Mouse (Mus musculus): ENCODE results near the gene Glod4. TPM values are rescaled to one million over a fixed set of nuclear protein-coding genes. Genes with fewer than 3 reads are reported as not detected.
A peak's percentile ranks its signal among the peaks of the same experiment; 100 is the strongest.
"Not testable (repeated sequence)": the region's sequence is repeated elsewhere in the genome, so short reads cannot be mapped to it uniquely, and the experiment has no call there.

Glod4 gene
- polyA plus RNA-seq, 1 experiment, result 11.9 TPM

DNA sequence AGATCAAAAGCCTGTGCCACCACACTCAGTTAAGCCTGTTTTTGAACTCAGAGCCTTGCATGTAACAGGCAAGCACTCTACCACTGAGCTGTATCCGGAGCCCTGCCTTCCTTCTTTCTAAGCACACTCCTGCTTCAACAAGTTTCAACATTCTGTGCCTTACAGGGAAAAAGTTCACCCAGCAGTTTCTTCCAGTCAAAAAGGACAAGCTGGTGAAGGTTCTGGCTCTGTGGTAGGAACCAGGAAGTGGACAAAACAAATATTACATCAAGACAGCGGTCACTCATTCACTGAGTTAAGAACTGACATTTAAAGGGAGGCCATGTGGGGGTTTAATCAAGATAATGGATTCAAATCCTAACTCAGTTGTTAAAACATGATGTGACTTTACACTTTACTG is 28.5 kb downstream of the Glod4 start:
- TF ChIP-seq POLR2A (IDR thresholded peaks at IDR 0.05; ENCODE audit: borderline replicate concordance, extremely low read depth, low read depth, low read length) (no peak), CTCF (IDR thresholded peaks at IDR 0.05; ENCODE audit: insufficient read depth, low read length) (no peak)
- no peaks in the 10 kb centered on the region; the same call in 1 of the 2 replicates for H3K4me1 ChIP-seq (ENCODE audit: control insufficient read depth, insufficient read depth, low read length)
- 53% methylated on average over 2 of the region's 2 CpGs for WGBS
- H3K4me3 ChIP-seq (replicated peaks; ENCODE audit: extremely low read depth, low read depth, low read length), result no peak overlapping the region
- no peak for DNase-seq

DNA sequence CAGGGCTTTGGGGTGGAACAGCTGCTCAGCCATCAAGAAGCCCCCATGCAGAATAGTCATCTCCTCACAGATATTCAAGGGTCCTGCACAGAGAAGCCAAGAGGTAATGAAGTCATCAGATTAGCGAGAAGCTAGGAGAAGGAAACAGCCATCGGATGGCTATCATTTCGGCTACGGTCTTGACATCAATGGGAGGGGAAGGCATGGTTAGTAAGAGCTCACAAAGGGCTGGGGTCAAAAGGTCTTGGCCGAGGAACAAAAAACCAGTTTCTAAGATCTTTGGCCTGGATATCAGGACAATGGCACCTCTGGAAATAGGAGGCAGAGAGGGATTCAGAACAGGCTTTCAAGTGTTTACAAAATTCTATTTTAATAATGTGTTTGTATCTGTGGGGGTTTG is 29.7 kb downstream of the Glod4 start:
- H3K4me3 ChIP-seq (replicated peaks; ENCODE audit: extremely low read depth, low read depth, low read length), result no peak overlapping the region
- no peaks in the 10 kb centered on the region; the same call in 1 of the 2 replicates for H3K4me1 ChIP-seq (ENCODE audit: control insufficient read depth, insufficient read depth, low read length)
- no peak for TF ChIP-seq POLR2A (IDR thresholded peaks at IDR 0.05; ENCODE audit: borderline replicate concordance, extremely low read depth, low read depth, low read length)
- no peak for TF ChIP-seq CTCF (IDR thresholded peaks at IDR 0.05; ENCODE audit: insufficient read depth, low read length)
- no peak for DNase-seq
- 80% methylated on average over 5 of the region's 5 CpGs for WGBS

DNA sequence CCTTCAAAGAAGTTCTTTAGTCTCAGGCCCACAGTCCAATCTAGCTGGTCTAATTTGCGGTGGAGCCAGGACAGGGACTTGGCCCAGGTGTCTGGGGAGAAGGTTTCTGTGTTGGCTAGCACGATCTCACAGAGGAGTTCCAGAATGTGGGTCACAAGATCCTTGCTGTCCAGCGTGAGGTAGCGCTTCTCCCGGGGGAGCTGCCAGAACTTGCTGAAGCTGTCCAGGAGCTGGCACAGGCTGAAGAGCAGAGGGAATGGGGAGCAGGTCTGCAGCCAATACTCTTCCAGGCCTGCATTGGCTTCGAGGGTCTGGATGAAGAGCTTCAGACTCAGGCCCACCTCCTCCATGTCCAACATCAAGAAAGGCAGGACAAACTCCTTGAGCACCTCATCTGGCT is 31.9 kb downstream of the Glod4 start:
- not testable (repeated sequence) for H3K4me1 ChIP-seq (ENCODE audit: control insufficient read depth, insufficient read depth, low read length); DNase-seq; H3K4me3 ChIP-seq (replicated peaks; ENCODE audit: extremely low read depth, low read depth, low read length)
- 85% methylated on average over 6 of the region's 6 CpGs for WGBS

DNA sequence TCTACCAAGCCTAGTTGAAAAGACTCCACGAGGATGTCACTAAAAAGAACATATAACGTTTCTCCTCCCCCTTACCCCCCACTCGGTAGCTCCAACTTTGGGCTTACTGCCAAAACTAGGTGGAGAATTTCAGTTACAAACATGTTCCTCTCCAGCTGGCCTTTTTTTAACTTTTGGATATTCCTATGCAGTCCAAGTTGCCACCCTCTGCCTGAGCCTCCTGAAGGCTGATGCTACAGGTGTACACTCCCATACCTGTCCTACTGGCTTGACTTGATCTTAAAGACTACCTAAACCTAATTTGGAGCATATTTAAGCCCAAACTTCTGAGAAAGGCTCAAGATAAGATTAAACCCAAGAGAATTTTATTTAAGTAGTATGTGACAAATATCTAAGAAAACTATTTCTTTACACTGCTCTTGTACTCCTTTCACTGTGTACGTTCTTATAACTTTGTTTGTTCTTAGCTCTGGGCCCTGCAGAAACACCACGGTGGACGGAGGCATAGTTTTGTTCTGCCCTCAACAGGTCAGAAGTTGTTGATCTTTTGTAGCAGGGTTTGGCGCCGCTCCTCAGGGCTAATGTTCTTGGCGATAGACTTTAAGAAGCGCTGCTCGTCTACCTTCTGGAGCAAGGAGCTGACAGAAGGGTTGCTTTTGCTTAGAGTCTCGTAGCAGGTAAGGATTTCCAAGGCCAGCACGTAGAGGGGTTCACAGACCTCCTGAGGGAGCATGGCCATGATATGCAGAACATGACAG is 33.1 kb downstream of the Glod4 start:
- Histone ChIP-seq H3K4me3 (replicated peaks; ENCODE audit: extremely low read depth, low read depth, low read length) (no peak overlapping the region), H3K4me1 (ENCODE audit: control insufficient read depth, insufficient read depth, low read length) (no peaks in the 10 kb centered on the region)
- 59% methylated on average over 13 of the region's 13 CpGs for WGBS
- DNase-seq, result no peak
- TF ChIP-seq CTCF (IDR thresholded peaks at IDR 0.05; ENCODE audit: insufficient read depth, low read length) (no peak), POLR2A (IDR thresholded peaks at IDR 0.05; ENCODE audit: borderline replicate concordance, extremely low read depth, low read depth, low read length) (no peak)

DNA sequence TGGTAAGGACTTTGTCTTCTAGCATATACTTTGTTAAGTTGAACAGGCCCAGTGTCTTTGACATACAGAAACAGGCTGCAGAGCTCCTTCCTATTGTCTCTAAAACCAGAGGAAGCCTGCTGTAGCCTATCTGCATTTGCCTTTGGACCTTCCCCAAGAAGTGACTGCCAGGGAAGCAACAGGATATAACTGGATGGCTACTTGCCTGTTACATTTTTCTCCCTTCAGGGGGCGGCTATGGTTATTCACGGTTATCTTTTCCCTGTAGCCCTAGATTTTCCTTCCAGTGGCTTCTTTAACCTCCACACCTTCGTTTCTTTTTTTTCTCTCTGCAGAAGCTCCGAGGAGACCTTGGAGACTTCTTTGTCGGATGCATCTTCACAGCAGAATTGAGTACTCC is 36.7 kb downstream of the Glod4 start:
- TF ChIP-seq CTCF (IDR thresholded peaks at IDR 0.05; ENCODE audit: insufficient read depth, low read length) (no peak), POLR2A (IDR thresholded peaks at IDR 0.05; ENCODE audit: borderline replicate concordance, extremely low read depth, low read depth, low read length) (no peak)
- Histone ChIP-seq H3K4me1 (ENCODE audit: control insufficient read depth, insufficient read depth, low read length) (no peaks in the 10 kb centered on the region; the same call in 1 of the 2 replicates), H3K4me3 (replicated peaks; ENCODE audit: extremely low read depth, low read depth, low read length) (no peak overlapping the region)
- WGBS, result 66% methylated on average over 5 of the region's 5 CpGs
- DNase-seq, result no peak

DNA sequence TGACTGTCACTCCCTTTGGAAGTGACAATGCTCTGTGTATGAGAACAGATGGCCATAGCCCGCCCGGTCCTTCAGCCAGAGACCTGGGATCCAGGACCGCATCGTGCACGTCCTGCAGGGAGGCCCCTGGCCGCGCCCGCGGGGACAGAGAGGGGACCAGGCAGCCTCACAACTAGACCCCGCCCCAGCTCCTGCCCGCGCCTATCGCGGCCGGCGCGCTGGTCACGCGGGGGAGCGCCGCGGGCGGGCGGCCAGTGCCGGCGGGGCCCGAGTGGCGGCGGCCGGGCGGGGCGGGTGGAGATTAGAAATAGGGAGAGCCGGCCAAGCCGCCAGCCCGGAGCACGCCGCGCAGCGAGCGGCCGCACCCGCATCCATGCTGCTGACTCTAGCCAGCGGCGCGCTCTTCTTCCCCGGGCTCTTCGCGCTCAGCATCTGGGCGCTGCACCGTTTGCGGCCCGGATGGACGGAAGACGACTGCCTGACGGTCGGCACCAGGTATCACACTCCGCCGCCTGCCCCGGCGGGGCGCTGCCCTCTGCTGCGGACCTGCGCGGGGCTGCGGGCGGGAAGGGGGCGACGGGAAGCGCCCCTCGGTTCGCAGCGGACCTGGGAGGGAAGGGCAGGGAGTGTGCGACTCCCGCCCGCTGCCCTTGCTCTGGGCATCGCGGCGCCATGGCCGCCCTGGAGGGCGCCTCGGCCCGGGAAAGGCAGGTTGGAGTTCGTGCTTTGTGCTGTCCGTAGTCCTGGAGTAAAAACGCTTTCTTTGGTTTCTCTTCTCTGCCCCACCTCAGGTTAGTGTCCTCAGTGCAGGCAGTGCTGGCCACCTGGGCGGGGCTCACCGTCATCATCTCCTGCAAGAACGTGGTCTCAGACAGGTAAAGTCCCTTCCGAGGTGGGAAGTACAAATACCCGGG is 41.5 kb downstream of the Glod4 start:
- WGBS, result 1% methylated on average over 90 of the region's 90 CpGs
- H3K4me3 ChIP-seq (replicated peaks; ENCODE audit: extremely low read depth, low read depth, low read length), result peak overlapping the region; percentile 86
- TF ChIP-seq CTCF (IDR thresholded peaks at IDR 0.05; ENCODE audit: insufficient read depth, low read length) (no peak), POLR2A (IDR thresholded peaks at IDR 0.05; ENCODE audit: borderline replicate concordance, extremely low read depth, low read depth, low read length) (peak; percentile 78; the same call in 1 of the 2 replicates)
- peak; percentile 83 for DNase-seq
- H3K4me1 ChIP-seq (ENCODE audit: control insufficient read depth, insufficient read depth, low read length), result peaks cover 2% of the 10 kb centered on the region; the same call in 1 of the 2 replicates

DNA sequence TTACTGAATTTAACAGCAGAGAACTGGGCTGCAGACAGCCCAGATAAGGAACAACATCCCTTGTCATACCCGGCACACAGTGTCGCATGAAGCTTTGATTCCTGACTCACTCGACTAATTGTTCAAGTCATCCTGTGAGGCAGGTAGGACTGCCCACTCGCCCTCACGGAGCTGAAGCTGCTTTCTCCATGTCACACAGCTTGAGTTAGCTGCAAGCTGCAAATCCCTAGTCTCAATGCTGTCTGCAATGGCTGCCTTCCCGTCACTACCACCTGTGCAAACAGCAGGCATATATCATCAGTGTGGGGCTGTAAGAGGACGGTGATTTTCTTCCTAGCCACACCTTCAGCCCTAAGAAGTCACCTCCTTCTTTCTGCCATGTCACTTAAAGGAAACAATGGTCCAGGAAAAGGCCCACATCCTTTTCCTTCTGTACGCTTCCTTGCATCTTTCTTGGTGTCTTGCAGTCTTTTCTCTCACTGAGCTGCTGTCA is 46.5 kb downstream of the Glod4 start:
- Histone ChIP-seq H3K4me3 (replicated peaks; ENCODE audit: extremely low read depth, low read depth, low read length) (no peak overlapping the region), H3K4me1 (ENCODE audit: control insufficient read depth, insufficient read depth, low read length) (peaks cover 2% of the 10 kb centered on the region; the same call in 1 of the 2 replicates)
- 49% methylated on average over 8 of the region's 8 CpGs for WGBS
- no peak for DNase-seq
- TF ChIP-seq POLR2A (IDR thresholded peaks at IDR 0.05; ENCODE audit: borderline replicate concordance, extremely low read depth, low read depth, low read length) (no peak), CTCF (IDR thresholded peaks at IDR 0.05; ENCODE audit: insufficient read depth, low read length) (no peak)

DNA sequence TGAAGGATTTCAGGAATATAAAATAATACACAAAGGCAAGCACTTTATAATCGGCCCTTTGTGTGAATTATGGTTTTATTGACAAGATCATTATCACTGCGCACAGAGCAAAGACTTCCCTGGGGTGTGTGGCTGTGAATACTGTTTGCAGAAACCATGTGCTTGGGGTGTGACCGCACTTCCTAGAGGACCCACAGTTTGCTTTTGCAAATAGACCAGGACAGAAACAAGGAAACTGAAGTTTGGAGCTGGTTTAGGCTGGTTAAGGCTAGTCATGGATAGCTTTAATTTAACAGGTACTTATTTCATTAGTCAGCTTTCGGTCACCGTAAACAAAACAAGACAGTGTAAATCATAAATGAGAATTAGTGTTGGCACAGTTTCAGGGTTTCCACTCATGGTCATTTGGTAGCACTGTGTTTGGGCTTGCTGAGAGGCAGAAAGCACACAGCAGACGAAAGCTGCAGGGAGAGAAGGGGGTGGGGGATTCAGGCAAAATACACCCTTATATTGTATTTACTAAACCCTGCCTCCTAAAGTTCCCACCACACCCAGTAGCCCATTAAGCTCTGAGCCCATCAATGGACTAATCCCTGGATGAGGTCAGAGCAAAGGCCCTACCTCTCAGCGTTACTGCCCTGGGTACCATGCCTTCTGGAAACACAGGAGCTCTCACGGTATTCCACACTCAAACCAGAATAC is 47.1 kb downstream of the Glod4 start:
- no peak for DNase-seq
- Histone ChIP-seq H3K4me3 (replicated peaks; ENCODE audit: extremely low read depth, low read depth, low read length) (no peak overlapping the region), H3K4me1 (ENCODE audit: control insufficient read depth, insufficient read depth, low read length) (peaks cover under 1% of the 10 kb centered on the region; the same call in 1 of the 2 replicates)
- TF ChIP-seq CTCF (IDR thresholded peaks at IDR 0.05; ENCODE audit: insufficient read depth, low read length) (no peak), POLR2A (IDR thresholded peaks at IDR 0.05; ENCODE audit: borderline replicate concordance, extremely low read depth, low read depth, low read length) (no peak)
- WGBS, result 36% methylated on average over 8 of the region's 8 CpGs

DNA sequence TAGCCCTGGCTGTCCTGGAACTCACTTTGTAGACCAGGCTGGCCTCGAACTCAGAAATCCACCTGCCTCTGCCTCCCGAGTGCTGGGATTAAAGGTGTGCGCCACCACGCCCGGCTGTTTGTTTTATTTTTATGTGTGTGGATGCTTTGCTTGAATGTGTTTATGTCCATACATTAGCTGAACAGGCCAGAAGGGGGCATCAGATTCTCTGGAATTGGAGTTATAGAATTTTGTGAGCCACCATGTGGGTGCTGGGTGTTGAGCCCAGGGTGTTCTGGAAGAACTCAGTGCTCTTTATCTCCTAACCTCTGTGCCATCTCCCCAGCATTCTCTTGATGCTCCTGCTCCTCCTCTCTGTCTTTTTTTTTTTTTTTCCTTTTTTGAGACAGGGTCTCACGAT is 56.6 kb downstream of the Glod4 start:
- 89% methylated on average over 6 of the region's 6 CpGs for WGBS
- Histone ChIP-seq H3K4me3 (replicated peaks; ENCODE audit: extremely low read depth, low read depth, low read length) (no peak overlapping the region), H3K4me1 (ENCODE audit: control insufficient read depth, insufficient read depth, low read length) (no peaks in the 10 kb centered on the region)
- TF ChIP-seq CTCF (IDR thresholded peaks at IDR 0.05; ENCODE audit: insufficient read depth, low read length), result no peak
- no peak for TF ChIP-seq POLR2A (IDR thresholded peaks at IDR 0.05; ENCODE audit: borderline replicate concordance, extremely low read depth, low read depth, low read length)
- DNase-seq, result no peak

All from lung, adult 2 months (tissue).